Mouse (Mus musculus): ENCODE measurements around the gene Me3.

Me3 gene

DNA sequence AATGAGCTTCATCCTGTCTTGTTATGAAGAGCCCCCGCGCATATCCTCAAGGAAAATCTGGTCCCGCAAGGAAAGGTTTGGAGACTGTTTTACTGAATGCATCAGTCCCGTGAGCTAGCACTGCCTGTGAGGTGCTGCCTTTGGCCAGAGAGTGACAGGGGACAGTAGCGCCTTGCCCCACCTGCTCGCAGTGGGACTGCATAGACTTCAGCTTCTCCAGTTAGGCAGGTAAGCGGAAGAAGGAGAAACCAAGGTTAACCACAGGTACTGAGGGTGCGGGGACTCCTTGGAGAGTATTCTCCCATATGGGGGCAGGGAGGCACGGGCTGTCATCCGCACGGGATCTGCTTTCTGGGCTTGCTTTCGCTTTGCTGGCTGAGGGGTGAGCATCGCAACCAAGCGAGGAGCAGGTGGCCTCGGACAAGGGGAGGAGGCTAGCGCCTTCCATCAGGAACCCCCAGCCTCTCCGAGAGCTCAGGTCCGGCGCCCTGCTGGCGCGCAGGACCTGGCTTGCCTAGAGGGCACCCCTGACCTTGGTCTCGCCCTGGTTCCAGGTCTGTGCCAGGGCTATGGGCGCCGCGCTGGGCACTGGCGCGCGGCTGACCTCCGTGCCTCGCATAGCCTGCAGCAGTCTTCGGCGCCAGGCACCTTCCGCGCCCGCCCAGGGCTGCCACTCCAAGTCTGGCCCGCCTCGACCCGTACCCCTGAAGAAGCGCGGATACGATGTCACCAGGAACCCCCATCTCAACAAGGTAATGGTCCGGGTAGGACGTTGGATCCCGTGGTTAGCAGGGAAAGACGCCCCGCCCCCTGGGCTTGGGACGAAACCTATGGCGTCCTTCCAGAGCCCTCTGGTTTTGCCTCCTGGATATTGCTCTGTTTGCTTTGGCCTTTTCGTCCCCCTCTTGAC, at the start of gene Me3:
TSS of gene Me3 (plus strand) at position 51 of the 910 bp plus-strand sequence.
- DNase-seq (ENCODE audit: low spot score in 2 of 2): no peak

DNA sequence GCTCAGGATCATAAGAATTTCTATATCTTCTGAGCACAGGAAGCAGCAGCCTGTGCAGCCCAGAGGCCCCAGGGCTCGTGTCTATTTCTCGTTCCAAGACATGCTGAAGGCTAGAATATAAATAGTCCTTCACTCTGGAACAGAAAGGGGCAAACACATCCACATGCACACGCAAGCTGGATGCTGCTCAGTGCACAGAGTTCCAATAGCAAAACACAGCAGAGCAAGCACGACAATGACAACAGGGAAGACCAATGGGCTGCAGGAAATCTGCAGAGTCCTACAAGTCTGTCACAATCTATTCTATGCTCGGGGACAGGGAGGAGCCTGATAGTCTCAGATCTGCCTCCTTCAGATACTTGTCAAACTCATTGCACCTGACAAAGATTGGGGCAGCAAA, 42.2 kb upstream of the Me3 start:
- DNase-seq (ENCODE audit: low spot score in 2 of 2): no peak

- DNase-seq (ENCODE audit: low spot score in 2 of 2): no peak
These were observed 41.5 kb upstream of the Me3 start for GRCm38 (mm10) chr7:89590542-89591251.

GRCm38 (mm10) chr7:89595813-89596212, 36.4 kb upstream of the Me3 start:
- DNase-seq (ENCODE audit: low spot score in 2 of 2): no peak

DNA sequence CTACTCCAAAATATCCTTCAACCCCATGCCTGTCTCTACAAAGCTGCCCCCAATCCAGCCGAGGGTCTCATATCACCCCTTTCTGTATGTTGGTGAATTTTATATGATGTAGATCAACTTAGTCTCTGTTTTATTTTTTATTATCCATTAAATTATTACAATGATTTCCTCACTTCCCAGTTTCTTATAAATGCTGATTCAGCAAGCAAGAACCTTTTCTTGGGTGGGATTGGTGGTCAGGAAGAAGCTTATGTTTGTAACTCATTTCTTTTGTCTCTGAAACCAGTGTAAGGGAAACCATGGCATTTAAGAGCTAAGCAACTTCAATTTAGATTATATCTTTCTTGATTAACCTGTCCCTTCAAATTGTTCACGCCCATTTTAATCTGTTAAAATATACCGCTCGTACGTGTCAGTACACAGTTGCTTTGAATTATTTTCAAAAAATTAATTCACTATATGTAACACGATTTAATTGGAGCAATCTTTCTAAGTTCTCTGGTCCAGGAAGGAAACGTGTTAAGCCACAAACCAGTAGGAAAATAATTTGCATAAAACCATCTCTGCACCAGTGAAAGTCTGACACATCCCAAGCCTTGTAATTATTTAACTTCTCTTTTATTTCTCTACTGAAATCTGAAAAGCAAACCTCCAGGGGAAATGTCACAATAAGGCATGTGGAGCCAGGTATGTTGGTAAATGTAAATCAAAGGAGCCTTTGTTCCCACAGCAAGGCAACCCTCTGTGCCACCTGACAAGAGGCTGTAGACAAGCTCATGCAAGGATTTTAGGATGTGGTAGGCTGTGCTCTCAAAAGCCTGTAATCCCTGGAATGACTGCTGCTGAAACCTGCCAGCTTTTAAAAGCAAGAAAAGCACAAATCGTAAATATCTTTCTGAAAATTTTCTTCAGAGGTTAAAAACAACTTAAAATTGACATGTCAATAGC, 26.3 kb upstream of the Me3 start:
- no peak for DNase-seq (ENCODE audit: low spot score in 2 of 2)

GRCm38 (mm10) chr7:89607329-89607728, 24.9 kb upstream of the Me3 start:
- no peak for DNase-seq (ENCODE audit: low spot score in 2 of 2)

GRCm38 (mm10) chr7:89611236-89611635, 21.0 kb upstream of the Me3 start:
- DNase-seq (ENCODE audit: low spot score in 2 of 2): no peak

GRCm38 (mm10) chr7:89616235-89616634, 16.0 kb upstream of the Me3 start:
- no peak for DNase-seq (ENCODE audit: low spot score in 2 of 2)

- no peak for DNase-seq (ENCODE audit: low spot score in 2 of 2)
These were observed 8.9 kb upstream of the Me3 start for GRCm38 (mm10) chr7:89623331-89623730.

DNA sequence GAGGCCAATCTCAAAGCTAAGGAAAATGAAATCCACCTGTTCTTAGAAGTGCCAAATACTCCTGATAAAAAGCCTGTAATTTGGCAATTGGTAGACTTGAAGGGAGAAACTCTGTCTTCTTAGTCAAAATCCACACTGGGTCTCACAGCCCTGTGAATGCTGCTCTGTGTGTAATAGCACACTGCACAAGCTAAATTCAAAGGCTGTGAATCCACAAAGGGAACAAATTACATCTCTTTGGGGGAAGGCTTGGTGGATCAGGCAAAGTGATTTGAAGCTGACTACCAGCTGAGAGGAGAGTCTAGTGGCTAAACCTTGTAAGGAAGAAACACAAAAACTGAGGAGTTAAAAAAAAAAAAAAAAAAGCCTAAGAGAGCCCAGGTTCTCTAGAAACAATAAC, 4.8 kb upstream of the Me3 start:
- DNase-seq (ENCODE audit: low spot score in 2 of 2): no peak

DNA sequence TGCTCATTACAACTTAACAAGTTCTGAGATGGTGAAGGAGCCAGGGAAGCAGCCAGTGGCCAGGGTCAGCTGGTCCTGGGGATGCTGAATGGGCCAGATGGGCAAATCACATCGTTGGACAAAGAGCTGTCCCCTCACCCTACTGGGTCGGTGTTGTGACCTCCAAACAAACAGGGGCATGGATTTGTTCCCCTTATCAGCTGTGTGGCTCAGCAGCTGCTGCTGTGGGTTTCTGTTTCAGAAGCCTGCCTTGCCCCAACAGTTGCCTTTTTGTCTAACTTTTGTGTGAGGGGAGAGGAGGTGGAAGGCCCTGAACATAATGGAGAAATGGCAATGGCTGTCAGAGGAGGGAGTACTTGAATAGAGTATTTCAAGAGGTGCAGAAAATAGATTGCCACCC, 4.2 kb upstream of the Me3 start:
- DNase-seq (ENCODE audit: low spot score in 2 of 2): no peak

DNA sequence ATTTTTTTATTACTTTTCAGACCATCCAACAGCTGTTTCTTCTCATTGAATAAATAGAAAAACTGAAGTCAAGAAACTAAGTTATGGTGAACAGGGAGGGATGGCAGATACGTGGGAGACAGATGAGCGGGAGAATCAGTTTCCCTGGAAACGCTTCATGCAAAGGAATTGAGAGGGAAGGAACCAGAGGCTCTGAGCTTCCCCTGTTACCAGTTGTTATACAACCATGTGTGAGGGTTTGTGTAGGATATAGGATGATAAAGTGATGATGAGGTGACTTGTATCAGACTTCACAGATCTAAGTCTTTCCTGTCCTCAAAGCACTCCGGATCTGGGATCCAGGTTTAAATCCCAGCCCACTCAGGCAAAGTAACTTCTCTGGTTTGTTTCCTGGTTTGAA, 3.2 kb upstream of the Me3 start:
- DNase-seq (ENCODE audit: low spot score in 2 of 2): no peak

GRCm38 (mm10) chr7:89629914-89630313, 2.3 kb upstream of the Me3 start:
- no peak for DNase-seq (ENCODE audit: low spot score in 2 of 2)

DNA sequence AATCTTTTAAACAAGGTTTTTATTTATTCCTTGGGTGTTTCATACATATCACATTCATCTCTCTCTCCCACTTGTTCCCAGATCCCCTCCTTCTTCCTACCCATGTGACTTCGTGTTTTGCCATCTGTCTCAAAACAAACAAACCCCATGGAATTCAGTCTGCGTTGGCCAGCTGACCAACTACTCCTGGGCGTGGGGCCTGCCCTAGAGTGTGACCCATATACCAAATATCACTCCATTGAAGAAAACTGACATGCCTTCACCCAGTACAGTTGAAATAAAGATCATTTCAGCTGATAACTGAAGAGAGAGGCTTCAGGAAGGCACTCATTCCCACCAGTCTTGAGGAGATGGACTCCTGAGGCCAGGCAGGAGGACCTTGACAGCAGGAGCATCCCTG, 1.4 kb upstream of the Me3 start:
- DNase-seq (ENCODE audit: low spot score in 2 of 2): no peak

GRCm38 (mm10) chr7:89640533-89640932, 8.3 kb downstream of the Me3 start:
- DNase-seq (ENCODE audit: low spot score in 2 of 2): no peak

DNA sequence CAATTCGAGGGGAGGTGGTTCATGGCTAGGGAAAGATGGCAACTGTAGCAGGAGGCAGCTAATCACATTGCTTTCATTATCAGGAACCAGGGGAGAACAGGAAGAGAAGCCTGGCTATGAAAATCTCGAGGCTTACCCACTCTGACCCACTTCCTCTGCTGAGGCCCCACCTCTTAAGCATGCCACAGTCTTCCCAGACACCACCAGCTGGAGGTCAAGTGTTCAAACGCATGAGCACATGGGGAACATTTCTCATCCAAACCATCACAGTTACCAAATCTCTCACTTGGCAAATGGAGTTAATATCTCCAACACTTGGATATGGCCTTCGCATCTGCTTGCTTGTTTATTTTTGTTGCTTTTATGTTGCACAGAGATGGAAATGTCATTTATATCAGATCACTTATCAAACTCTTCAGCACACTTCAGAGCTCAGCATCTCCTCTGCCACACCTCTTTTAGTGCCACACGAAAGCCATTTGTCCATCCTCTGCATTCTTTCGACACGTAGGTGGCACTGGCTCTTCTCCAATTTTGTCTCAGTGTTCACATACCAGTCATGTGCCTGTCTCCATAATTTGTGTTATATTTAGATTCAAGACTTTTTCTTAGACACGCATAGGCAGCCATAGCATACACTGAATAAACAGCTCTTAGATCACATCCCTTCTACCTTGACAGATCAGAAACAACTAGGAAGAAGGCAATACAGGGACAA, 8.9 kb downstream of the Me3 start:
- DNase-seq (ENCODE audit: low spot score in 2 of 2): no peak

DNA sequence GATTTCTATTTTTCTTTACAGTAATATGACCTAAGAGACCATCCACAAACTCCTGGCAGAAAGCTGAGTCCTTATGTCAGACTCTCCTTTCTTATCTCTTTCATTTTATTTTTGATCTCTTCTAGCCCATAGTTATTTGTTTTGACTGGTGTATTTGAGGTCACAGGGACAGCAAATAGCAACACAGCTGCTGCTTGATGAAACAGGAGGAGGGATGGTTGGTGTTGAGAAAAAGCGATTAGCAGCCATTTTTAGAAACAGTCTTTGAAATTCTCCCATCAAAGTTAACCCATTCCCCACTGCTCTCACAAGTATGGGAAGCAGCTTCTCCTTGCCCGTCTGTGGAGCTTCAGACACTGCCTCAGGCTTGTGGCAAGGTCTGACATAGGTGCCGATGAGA, 12.8 kb downstream of the Me3 start:
- DNase-seq (ENCODE audit: low spot score in 2 of 2): no peak

GRCm38 (mm10) chr7:89647864-89648263, 15.7 kb downstream of the Me3 start:
- DNase-seq (ENCODE audit: low spot score in 2 of 2): no peak

DNA sequence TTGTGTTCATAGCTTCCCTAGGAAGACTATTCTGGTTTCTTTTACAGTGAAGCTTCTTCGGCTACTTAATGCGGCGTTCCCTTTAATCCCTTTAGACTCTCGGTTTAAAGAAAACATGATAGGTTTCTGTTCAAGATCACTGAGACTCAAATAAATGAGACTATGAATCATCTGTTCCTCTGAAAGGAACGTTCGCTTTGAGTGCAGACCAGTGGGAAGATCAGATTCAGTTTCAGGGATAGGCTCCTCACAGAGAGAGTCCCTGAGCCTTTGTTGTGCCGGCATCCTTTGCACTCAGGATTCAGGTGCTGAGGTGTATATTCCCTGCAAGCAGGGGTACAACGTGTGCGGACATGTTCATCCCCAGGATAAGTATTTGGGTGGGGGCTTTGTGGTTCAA, 25.0 kb downstream of the Me3 start:
- DNase-seq (ENCODE audit: low spot score in 2 of 2): no peak

GRCm38 (mm10) chr7:89657692-89658212, 25.6 kb downstream of the Me3 start:
- no peak for DNase-seq (ENCODE audit: low spot score in 2 of 2)

GRCm38 (mm10) chr7:89664197-89664596, 32.0 kb downstream of the Me3 start:
- DNase-seq (ENCODE audit: low spot score in 2 of 2): no peak

All from thymus, postnatal 10 days (tissue).